Comparison of ENCODE assay signal across 24 mouse cellular contexts in genomic region chr7:100734201-100734600, GRCm38 (mm10). TPM values are rescaled to one million over a fixed set of nuclear protein-coding genes. Genes with fewer than 3 reads are reported as not detected.
DNase-seq lines count a peak whose midpoint lies in the region; ATAC-seq lines count a peak whose summit lies in the region.
"Had no signal": no experiment of that assay in that cellular context is flagged by ENCODE, and none has a peak within 500 bp of the region (broad histone marks: within the 10 kb centered on the region; RNA-seq: fewer than 3 reads in every experiment).

No protein-coding gene starts in this region.

- no peaks in the 10 kb centered on the region for H3K27me3 ChIP-seq in forebrain, embryonic 16.5 days (replicated peaks; ENCODE audit: control insufficient read depth, insufficient read depth, low read length)
- H3K27me3 ChIP-seq in intestine, embryonic 16.5 days (replicated peaks; ENCODE audit: control insufficient read depth, insufficient read depth, low read length), result no peaks in the 10 kb centered on the region
- H3K27me3 ChIP-seq: embryonic facial prominence, embryonic 13.5 days; limb, embryonic 12.5 days; liver, embryonic 12.5 days; neural tube, embryonic 15.5 days; Patski had no signal

- H3K4me3 ChIP-seq in forebrain, embryonic 16.5 days (replicated peaks; ENCODE audit: low read length), result no peak overlapping the region
- no peak overlapping the region for H3K4me3 ChIP-seq in intestine, embryonic 16.5 days (ENCODE audit: low read length)
- H3K4me3 ChIP-seq: embryonic facial prominence, embryonic 13.5 days; erythroblast, embryonic 14.5 days; limb, embryonic 12.5 days; liver, embryonic 12.5 days; midbrain, embryonic 10.5 days; neural tube, embryonic 15.5 days had no signal

- peaks cover 20% of the 10 kb centered on the region for H3K4me1 ChIP-seq in forebrain, embryonic 16.5 days (replicated peaks; ENCODE audit: control insufficient read depth, insufficient read depth, low read length)
- peaks cover 17% of the 10 kb centered on the region for H3K4me1 ChIP-seq in intestine, embryonic 16.5 days (ENCODE audit: control insufficient read depth, insufficient read depth, low read length)
- H3K4me1 ChIP-seq: midbrain, embryonic 10.5 days had no signal

- WGBS in forebrain, embryonic 16.5 days, result 16% methylated on average over 6 of the region's 6 CpGs
- 62% methylated on average over 6 of the region's 6 CpGs for WGBS in intestine, embryonic 16.5 days

- H3K9me3 ChIP-seq in forebrain, embryonic 16.5 days (ENCODE audit: control insufficient read depth, low read length), result no peaks in the 10 kb centered on the region
- no peaks in the 10 kb centered on the region for H3K9me3 ChIP-seq in intestine, embryonic 16.5 days (ENCODE audit: control insufficient read depth, low read length)
- H3K9me3 ChIP-seq: embryonic facial prominence, embryonic 13.5 days; limb, embryonic 12.5 days; liver, embryonic 12.5 days; midbrain, embryonic 10.5 days; neural tube, embryonic 15.5 days had no signal

- peak; percentile 58 for DNase-seq in retina, postnatal 1 day
- DNase-seq in retina, embryonic 14.5 days (ENCODE audit: low spot score), result no peak
- peak; percentile 22 for DNase-seq in brain, adult 2 months (ENCODE audit: low read depth, low spot score)
- DNase-seq in thymus, postnatal 4 days, result no peak
- no peak for DNase-seq in spleen, postnatal 4 days (ENCODE audit: low spot score in 2 of 2)
- DNase-seq: embryo, embryonic 11 days; gastrocnemius, postnatal 10 days; heart, adult 11 months; heart, postnatal 10 days; kidney, adult 2 months; lung, postnatal 10 days; right cerebral cortex, postnatal 14 days had no signal

- peak overlapping the region; percentile 37 for H3K27ac ChIP-seq in forebrain, embryonic 16.5 days (ENCODE audit: low read length)
- no peak overlapping the region for H3K27ac ChIP-seq in intestine, embryonic 16.5 days (ENCODE audit: low read length)
- H3K27ac ChIP-seq: embryonic facial prominence, embryonic 13.5 days; kidney, postnatal 0 days; limb, embryonic 12.5 days; liver, embryonic 12.5 days; midbrain, embryonic 10.5 days; neural tube, embryonic 15.5 days had no signal

- ATAC-seq in forebrain, embryonic 16.5 days, result peak; percentile 78
- ATAC-seq in intestine, embryonic 16.5 days, result no peak
- ATAC-seq: inflammation-experienced regulatory T-cells, adult 6 months; liver, embryonic 12.5 days; Patski had no signal

- no peak overlapping the region for H3K4me2 ChIP-seq in forebrain, embryonic 16.5 days (ENCODE audit: low read length)
- H3K4me2 ChIP-seq in intestine, embryonic 16.5 days (ENCODE audit: low read depth, low read length), result no peak overlapping the region
- H3K4me2 ChIP-seq: embryonic facial prominence, embryonic 13.5 days; heart, embryonic 11.5 days; limb, embryonic 12.5 days; liver, embryonic 12.5 days; neural tube, embryonic 15.5 days had no signal

- no peak overlapping the region for H3K9ac ChIP-seq in forebrain, embryonic 16.5 days (replicated peaks; ENCODE audit: low read depth, low read length)
- no peak overlapping the region for H3K9ac ChIP-seq in intestine, embryonic 16.5 days (ENCODE audit: low read depth, low read length)
- H3K9ac ChIP-seq: embryonic facial prominence, embryonic 13.5 days; limb, embryonic 12.5 days; liver, embryonic 12.5 days; neural tube, embryonic 15.5 days had no signal

- no peaks in the 10 kb centered on the region for H3K36me3 ChIP-seq in forebrain, embryonic 16.5 days (ENCODE audit: control insufficient read depth, insufficient read depth)
- H3K36me3 ChIP-seq in intestine, embryonic 16.5 days (ENCODE audit: control insufficient read depth, insufficient read depth, low read length), result no peaks in the 10 kb centered on the region
- H3K36me3 ChIP-seq: embryonic facial prominence, embryonic 13.5 days; limb, embryonic 12.5 days; liver, embryonic 12.5 days; neural tube, embryonic 15.5 days had no signal

RNA-seq across cellular contexts. Expression of gene Fam168a, which starts 27.8 kb away (rescaled TPM):
- 118 and 119 TPM in 2 replicates for polyA plus RNA-seq in forebrain, embryonic 16.5 days (2015; fragmentation: Nextera tagmentation; extraction: Ambion mirVana)
- 21.2 and 24.9 TPM in 2 replicates for polyA plus RNA-seq in intestine, embryonic 16.5 days (2015; fragmentation: Nextera tagmentation; extraction: Ambion mirVana)

Comparison
In these comparisons a context has a peak if more than half of its experiments do, and no peak if none do; other contexts are left out.
1. DNase-seq: peak in retina, postnatal 1 day (single experiment) and brain, adult 2 months (single experiment); none in retina, embryonic 14.5 days (single experiment), thymus, postnatal 4 days (single experiment) and spleen, postnatal 4 days (0 of 2).